Mouse (Mus musculus): ENCODE measurements at regions not wholly inside any gene's neighbourhood (a gene's known extent, or its start where the extent isn't known, plus 50 kb on each side); places are given as distances from the start of the nearest gene placed in this dataset.

DNA sequence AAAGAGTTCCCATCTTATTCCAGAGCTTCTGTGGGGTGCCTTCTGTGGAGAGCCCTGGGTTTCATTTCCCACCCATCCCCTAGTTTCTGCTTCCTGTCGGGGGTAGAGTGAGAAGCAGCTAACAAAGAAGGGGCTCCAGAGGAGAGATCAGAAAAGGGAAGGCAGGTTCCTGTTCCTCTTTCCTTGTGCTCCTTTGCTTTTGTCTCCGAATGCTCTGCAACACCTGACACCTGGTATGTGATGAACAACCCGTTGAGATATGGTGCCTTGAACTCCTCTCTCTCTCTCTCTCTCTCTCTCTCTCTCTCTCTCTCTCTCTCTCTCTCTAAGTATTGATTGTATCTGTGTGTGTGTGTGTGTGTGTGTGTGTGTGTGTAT is 99.5 kb downstream of the Tomm20 start:
- no peak for TF ChIP-seq CTCF (IDR thresholded peaks at IDR 0.05)
- no peak for TF ChIP-seq POLR2A (IDR thresholded peaks at IDR 0.05; ENCODE audit: insufficient read depth, low read depth, low read length)
- TF ChIP-seq EP300 (IDR thresholded peaks at IDR 0.05; ENCODE audit: insufficient read depth, low read depth, low read length) = no peak

All from heart, adult 2 months (tissue).